Mouse (Mus musculus) lung, postnatal 14 days (tissue): ENCODE data around the gene Gif.

Experiments used
- DNase-seq: peaks from one replicate; pipeline ENCODE4 v3.0.0; 2021

The Gif gene

DNA sequence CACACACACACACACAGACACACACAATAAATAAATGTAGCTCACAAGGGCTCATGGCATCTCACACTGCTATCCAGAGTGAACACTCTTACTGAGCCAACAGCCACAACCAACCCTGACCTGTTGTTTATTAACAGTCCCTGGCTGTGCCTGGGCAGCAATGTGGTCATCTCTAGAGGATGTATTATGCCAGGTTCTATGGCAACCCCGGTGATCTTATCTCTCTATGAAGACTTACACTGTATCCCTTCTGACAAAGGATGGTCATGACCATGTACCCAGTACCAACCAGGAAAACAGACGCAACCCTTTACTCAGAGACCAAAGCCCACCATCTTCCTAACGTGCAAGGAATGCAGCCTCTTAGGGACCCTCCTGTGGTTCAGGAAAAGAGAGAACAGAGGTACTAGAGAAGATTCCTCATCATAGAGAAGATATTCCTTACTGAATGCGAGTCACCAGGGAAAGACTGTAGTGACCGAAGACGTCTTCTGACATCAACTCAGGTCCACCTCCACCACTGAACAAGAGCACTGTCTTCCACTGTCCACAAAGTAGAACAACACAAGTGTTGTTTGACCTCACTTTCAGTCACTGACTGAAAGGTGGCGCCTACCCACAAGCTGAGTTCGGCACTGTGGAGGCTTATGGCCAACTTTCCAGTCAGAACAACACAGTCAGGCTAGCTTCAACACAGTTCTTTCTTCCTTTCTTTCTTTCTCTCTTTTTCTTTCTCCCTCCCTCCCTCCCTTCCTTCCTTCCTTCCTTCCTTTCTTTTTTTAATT, 53.4 kb downstream of the Gif start:
- DNase-seq = no peak

DNA sequence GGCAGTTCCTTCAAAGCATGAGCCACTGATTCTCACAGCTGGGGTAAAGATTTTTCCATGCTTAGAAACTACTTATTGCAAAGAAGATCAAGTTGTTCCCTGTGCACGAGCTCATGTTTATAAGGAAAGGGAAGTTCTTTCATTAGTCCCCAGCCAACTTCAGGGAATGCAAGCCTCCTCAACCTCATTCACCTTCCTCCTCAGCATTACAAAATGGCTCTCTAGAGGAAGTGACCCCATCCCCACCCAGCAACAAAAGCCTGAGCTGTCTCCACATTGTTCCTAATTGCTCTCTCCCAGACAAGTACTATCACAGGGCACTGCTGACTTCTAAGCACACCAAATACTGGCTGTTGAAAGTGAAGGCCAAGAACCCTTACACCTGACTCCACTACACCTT, 57.1 kb downstream of the Gif start:
- DNase-seq = peak; percentile 39

DNA sequence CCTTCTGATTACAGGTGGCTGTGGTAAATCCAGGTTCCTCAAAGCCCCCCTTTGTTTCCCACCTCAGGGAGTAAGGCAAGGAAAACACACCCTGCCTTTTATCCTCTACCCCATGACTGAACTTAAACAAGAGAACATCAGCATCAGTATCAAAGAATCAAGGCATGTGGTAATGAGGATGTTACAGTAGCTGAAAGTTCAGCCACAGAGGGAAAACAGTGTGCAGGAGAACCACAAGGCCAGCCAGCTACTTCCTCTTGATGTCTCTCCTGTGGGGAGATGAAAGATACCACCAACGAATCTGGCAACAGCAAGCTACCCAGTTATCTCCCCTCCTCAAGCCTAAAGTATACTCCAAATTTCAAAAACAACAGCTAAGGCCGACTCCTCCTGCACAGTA, 59.9 kb downstream of the Gif start:
- DNase-seq = no peak

DNA sequence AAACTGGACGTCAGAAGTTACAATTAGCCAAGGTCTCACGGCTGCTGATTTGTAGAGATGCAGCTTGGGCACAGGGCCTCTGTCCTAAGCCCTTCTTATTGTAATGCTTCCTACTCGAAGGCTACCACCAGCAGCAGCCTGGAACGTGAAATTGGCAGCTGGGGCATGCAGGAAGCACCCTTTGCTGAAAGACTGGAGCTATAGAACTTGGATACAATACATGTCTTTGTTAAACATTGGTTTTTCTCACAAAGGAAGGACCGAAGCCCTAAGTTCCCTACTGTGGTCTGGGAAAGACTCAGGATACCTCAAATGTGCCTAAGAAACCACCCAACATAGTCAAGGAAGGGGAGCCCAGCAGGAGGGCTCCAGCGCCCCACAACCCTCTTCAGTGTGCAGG, 60.5 kb downstream of the Gif start:
- DNase-seq = no peak

DNA sequence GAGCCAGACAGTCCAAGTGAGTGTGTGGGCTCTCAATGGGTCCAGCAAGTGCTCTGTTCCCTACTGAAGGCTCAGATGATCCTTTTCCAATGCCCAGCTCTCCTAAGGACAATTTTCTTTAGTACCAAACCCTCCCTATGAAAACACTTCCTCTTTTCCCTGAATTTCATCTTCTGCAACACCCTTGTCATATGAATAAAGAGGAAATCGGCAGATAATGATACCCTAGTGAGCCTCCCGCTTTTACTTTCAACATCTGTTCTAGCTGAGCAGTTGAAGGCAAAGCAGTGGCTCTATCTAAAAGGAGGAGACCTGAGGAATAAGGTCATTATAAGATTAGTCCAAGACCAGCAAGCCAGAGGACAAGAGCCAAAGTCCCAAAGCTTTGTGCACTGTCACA, 61.1 kb downstream of the Gif start:
- no peak for DNase-seq

DNA sequence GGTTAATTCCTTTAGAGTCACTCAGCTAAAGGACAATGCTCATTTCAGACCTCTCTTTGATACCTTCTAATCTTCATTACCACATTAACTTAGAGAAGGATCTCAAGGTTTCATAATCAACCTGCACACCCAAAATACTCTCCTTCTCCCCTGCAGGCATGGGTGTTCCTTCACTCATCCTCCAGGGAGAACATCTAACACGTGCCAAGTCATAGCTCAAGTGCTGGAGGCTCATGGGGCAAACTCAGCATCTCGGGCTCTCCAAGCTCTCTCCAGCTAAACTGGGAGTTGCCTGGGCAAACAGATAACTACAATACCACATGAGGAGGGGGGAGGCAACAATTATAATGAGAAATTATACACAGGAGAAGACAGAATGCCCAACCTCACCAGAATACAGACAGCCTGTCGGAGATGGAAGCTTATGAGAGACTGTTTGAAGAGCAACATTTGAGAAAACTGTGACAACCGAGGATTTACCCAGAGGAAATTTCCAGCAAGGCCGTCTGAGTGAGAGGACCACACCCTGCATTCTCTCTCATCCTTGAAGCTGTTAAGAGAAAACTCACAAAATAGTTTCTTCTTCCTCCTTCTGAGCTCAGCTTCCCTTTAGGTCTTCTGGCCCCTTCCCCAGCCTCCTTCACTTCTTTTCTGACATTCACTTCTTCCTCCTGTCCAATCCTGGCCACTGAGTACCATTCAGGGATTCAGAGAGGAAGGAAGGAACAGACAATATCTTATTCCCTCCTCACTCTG, 62.8 kb downstream of the Gif start:
- no peak for DNase-seq

DNA sequence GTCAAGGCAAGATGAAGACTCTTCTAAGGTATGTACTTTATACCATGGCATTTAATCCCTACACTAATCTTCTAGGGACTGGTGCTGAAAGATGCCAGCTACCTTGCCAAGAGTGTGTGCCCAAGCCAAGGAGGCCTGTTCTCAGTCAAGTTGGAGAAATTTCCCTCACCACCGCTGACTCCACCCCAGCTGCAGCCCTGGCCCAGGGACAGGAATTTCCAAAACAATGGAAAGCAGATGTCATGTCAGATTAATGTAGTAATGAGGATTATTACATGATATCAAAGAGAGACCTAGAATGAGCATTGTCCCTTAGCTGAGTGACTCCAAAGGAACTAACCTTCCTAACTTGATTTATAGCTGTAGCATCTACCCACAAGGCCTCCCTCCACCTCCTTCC, 63.5 kb downstream of the Gif start:
- peak; percentile 52 for DNase-seq

DNA sequence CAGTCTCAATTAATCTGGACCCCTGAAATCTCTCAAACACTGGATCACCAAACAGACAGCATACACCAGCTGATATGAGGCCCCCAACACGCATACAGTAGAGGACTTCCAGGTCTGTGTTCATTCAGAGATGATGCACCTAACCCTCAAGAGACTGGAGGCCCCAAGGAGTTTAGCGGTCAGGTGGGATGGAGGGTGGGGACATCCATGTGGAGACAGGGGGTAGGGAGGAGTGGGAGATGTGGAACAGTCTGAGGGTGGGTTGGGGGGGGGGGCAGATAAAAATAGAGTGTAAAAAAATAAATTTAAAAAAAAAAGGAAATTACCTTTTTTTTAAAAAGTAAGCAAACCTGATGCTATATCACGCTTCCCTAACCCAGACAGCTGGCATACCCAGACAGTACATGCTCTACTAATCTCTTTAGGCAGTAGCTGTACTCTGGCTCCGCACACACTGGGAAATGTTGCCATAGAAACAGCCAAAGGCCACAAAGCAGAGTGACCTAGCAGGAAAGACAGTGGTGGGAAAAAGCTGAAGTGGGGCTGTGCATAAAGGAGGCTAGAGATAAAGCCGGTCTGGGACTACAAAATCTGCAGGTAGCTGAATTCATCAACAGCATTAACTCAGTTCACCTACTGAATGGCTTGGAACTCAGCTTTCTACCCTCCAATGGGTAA, 64.5 kb downstream of the Gif start:
- no peak for DNase-seq
